Mouse (Mus musculus) hindbrain, embryonic 10.5 days (tissue): ENCODE measurements around the gene Lipe. TPM values are rescaled to one million over a fixed set of nuclear protein-coding genes. Genes with fewer than 3 reads are reported as not detected.
A peak's percentile ranks its signal among the peaks of the same experiment; 100 is the strongest.

Source experiments
- DNase-seq: peaks from one replicate; pipeline ENCODE4 v3.0.0-alpha.2; 2017; ENCODE audit warnings: low spot score
- H3K27ac ChIP-seq: fragments of 300-500 bp; sonication (generic); 2 replicates; pipeline ENCODE4 v1.5.1; 2016; ENCODE audit warnings: mild to moderate bottlenecking, moderate library complexity
- H3K27me3 ChIP-seq: fragments of 300-500 bp; sonication (generic); 2 replicates; pipeline ENCODE4 v1.6.1; 2016; ENCODE audit warnings: mild to moderate bottlenecking; ENCODE audit not compliant: poor library complexity, insufficient read depth, severe bottlenecking
- H3K36me3 ChIP-seq: fragments of 300-500 bp; sonication (generic); 2 replicates; pipeline ENCODE4 v1.6.1; 2016; ENCODE audit warnings: mild to moderate bottlenecking, moderate library complexity
- H3K4me1 ChIP-seq: fragments of 300-500 bp; sonication (generic); replicated peaks from 2 replicates; pipeline ENCODE4 v1.6.1; 2016; ENCODE audit warnings: mild to moderate bottlenecking
- H3K4me3 ChIP-seq: fragments of 300-500 bp; sonication (generic); 2 replicates; pipeline ENCODE4 v1.5.1; 2016; ENCODE audit warnings: mild to moderate bottlenecking, moderate library complexity
- H3K9me3 ChIP-seq: fragments of 300-500 bp; sonication (generic); 2 replicates; pipeline ENCODE4 v1.6.1; 2016; ENCODE audit warnings: mild to moderate bottlenecking, moderate library complexity
- WGBS: fragments of 180-500 bp; shearing (Covaris S2); methylation state at CpG from one replicate; pipeline ENCODE4 v1.1.7; 2016; 5-methylcytosine and 5-hydroxymethylcytosine counted together
- polyA plus RNA-seq: library from polyadenylated mRNA; unstranded; fragments of >200 nt; fragmentation: Nextera tagmentation; extraction: Ambion mirVana; gene quantifications from 2 replicates; pipeline ENCODE4 v1.2.1, GENCODE M21; 2016

The Lipe gene
- polyA plus RNA-seq, 1 experiment from 2014 or later: 8.6 TPM

GRCm38 (mm10) chr7:25380392-25381283 lies 17.9 kb downstream of the Lipe start:
- peaks cover 38% of the 10 kb centered on the region for H3K27me3 ChIP-seq
- no peak for DNase-seq
- H3K4me1 ChIP-seq: peaks cover 30% of the 10 kb centered on the region
- H3K9me3 ChIP-seq: no peaks in the 10 kb centered on the region
- H3K27ac ChIP-seq: 0 out of 2 replicates have a peak overlapping the region, but pooled peaks have one; percentile 86
- 54% methylated on average over 18 of the region's 18 CpGs for WGBS
- H3K4me3 ChIP-seq: peak overlapping the region; percentile 60
- H3K36me3 ChIP-seq: peaks cover 37% of the 10 kb centered on the region

- Histone ChIP-seq H3K27me3 (peaks cover 43% of the 10 kb centered on the region), H3K27ac (peak overlapping the region; percentile 86), H3K4me1 (peaks cover 30% of the 10 kb centered on the region), H3K36me3 (peaks cover 28% of the 10 kb centered on the region), H3K9me3 (no peaks in the 10 kb centered on the region), H3K4me3 (peak overlapping the region; percentile 60)
- peak; percentile 64 for DNase-seq
- 2% methylated on average over 42 of the region's 42 CpGs for WGBS
Observed at GRCm38 (mm10) chr7:25379551-25380351, 18.8 kb downstream of the Lipe start.

- Histone ChIP-seq H3K36me3 (peaks cover 16% of the 10 kb centered on the region), H3K4me1 (peaks cover 30% of the 10 kb centered on the region), H3K27me3 (peaks cover 46% of the 10 kb centered on the region), H3K9me3 (no peaks in the 10 kb centered on the region), H3K27ac (no peak overlapping the region), H3K4me3 (no peak overlapping the region)
- 86% methylated on average over 13 of the region's 13 CpGs for WGBS
- DNase-seq: no peak
Observed at GRCm38 (mm10) chr7:25378181-25379100, 20.1 kb downstream of the Lipe start.

- peak overlapping the region; percentile 42 for H3K4me3 ChIP-seq
- H3K9me3 ChIP-seq: no peaks in the 10 kb centered on the region
- peaks cover 6% of the 10 kb centered on the region; the same call in 1 of the 2 replicates for H3K36me3 ChIP-seq
- peaks cover 30% of the 10 kb centered on the region for H3K4me1 ChIP-seq
- 40% methylated on average over 6 of the region's 8 CpGs for WGBS
- DNase-seq: no peak
- peak overlapping the region; percentile 40; the same call in 1 of the 2 replicates for H3K27ac ChIP-seq
- peaks cover 46% of the 10 kb centered on the region for H3K27me3 ChIP-seq
Observed at GRCm38 (mm10) chr7:25377100-25377700, 21.3 kb downstream of the Lipe start.

- Histone ChIP-seq H3K27ac (peak overlapping the region; percentile 36; the same call in 1 of the 2 replicates), H3K4me1 (peaks cover 30% of the 10 kb centered on the region), H3K27me3 (peaks cover 42% of the 10 kb centered on the region), H3K36me3 (no peaks in the 10 kb centered on the region), H3K4me3 (peak overlapping the region; percentile 42), H3K9me3 (no peaks in the 10 kb centered on the region)
- peak; percentile 70 for DNase-seq
- WGBS: 5% methylated on average over 17 of the region's 17 CpGs
Observed at GRCm38 (mm10) chr7:25376556-25376955, 22.0 kb downstream of the Lipe start.

- 90% methylated on average over 5 of the region's 5 CpGs for WGBS
- H3K4me1 ChIP-seq: peaks cover 27% of the 10 kb centered on the region
- H3K27ac ChIP-seq: no peak overlapping the region
- H3K9me3 ChIP-seq: no peaks in the 10 kb centered on the region
- H3K36me3 ChIP-seq: no peaks in the 10 kb centered on the region
- no peak for DNase-seq
- peaks cover 58% of the 10 kb centered on the region for H3K27me3 ChIP-seq
- H3K4me3 ChIP-seq: no peak overlapping the region
Observed at GRCm38 (mm10) chr7:25372441-25372840, 26.1 kb downstream of the Lipe start.

GRCm38 (mm10) chr7:25369058-25369749 lies 29.3 kb downstream of the Lipe start, which contains the start of gene Cnfn:
Gene Cnfn, minus strand, starts transcription at chr7:25369724.
- no peak for DNase-seq
- Histone ChIP-seq H3K4me3 (no peak within 1 kb of the TSS; the same call in 1 of the 2 replicates), H3K27me3 (peaks cover 59% of the 10 kb centered on the region), H3K9me3 (no peaks in the 10 kb centered on the region), H3K27ac (no peak within 1 kb of the TSS), H3K36me3 (peaks cover 7% of the 10 kb centered on the region), H3K4me1 (peaks cover 44% of the 10 kb centered on the region)
- 52% methylated on average over 12 of the region's 12 CpGs for WGBS

GRCm38 (mm10) chr7:25368333-25368732 lies 30.2 kb downstream of the Lipe start:
- H3K36me3 ChIP-seq: peaks cover 16% of the 10 kb centered on the region
- peaks cover 48% of the 10 kb centered on the region for H3K4me1 ChIP-seq
- H3K9me3 ChIP-seq: no peaks in the 10 kb centered on the region
- 22% methylated on average over 12 of the region's 12 CpGs for WGBS
- H3K27ac ChIP-seq: no peak overlapping the region
- no peak for DNase-seq
- H3K4me3 ChIP-seq: peak overlapping the region; percentile 25; the same call in 1 of the 2 replicates
- peaks cover 62% of the 10 kb centered on the region for H3K27me3 ChIP-seq

GRCm38 (mm10) chr7:25367632-25368293 lies 30.7 kb downstream of the Lipe start:
- no peak for DNase-seq
- peaks cover 22% of the 10 kb centered on the region for H3K36me3 ChIP-seq
- H3K27me3 ChIP-seq: peaks cover 62% of the 10 kb centered on the region
- H3K9me3 ChIP-seq: no peaks in the 10 kb centered on the region
- H3K4me1 ChIP-seq: peaks cover 48% of the 10 kb centered on the region
- 3% methylated on average over 33 of the region's 33 CpGs for WGBS
- H3K27ac ChIP-seq: no peak overlapping the region
- peak overlapping the region; percentile 25 for H3K4me3 ChIP-seq

- peaks cover 38% of the 10 kb centered on the region for H3K36me3 ChIP-seq
- H3K9me3 ChIP-seq: no peaks in the 10 kb centered on the region
- WGBS: 16% methylated on average over 13 of the region's 13 CpGs
- DNase-seq: peak; percentile 58
- peak overlapping the region; percentile 80 for H3K27ac ChIP-seq
- H3K4me1 ChIP-seq: peaks cover 48% of the 10 kb centered on the region
- H3K27me3 ChIP-seq: peaks cover 62% of the 10 kb centered on the region
- H3K4me3 ChIP-seq: peak overlapping the region; percentile 16; the same call in 1 of the 2 replicates
Observed at GRCm38 (mm10) chr7:25365937-25366625, 32.4 kb downstream of the Lipe start.
